Mouse (Mus musculus): ENCODE measurements around the gene Mrps18b.

DNA sequence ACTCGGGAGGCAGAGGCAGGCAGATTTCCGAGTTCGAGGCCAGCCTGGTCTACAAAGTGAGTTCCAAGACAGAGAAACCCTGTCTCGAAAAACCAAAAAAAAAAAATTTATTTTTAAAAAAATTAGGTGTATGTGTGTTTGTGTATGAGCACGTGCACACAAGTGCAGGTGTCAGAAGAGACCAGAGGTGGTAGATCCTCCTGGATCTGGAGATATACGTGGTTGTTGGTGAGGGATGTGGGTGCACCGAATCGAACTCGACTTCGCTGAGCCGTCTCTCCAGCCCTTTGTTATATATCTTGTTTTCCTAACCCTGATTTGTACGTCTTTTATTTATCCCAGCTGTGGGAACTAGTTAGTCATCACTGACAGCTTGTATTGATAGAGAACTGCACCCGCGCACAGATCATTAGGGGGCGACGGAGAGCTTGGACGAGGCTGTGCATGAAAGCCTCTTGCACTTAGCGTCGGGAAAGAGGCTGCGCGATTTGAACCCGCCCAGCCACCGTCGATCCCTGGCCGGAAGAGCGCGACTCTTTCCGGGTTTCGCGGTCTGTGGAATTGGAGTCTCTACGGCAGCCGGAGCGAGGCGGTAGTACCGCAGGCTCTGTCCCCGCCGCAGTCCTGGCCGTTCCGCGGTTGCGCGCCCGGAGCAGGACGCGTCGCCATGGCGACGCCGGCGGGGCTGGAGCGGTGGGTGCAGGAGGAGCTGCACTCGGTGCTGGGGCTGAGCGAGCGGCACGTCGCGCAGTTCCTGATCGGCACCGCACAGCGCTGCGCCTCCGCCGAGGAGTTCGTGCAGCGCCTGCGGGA, 36.7 kb downstream of the Mrps18b start, which contains the start of gene Dhx16:
- TF ChIP-seq CTCF (IDR thresholded peaks at IDR 0.05; ENCODE audit: low read depth) = peak; percentile 93
- no peak for TF ChIP-seq EP300 (optimal IDR thresholded peaks at IDR 0.05)

Data from stomach, postnatal 0 days (tissue).